Mouse (Mus musculus) bone marrow, adult 2 months (tissue): Measurements from ENCODE around the gene Elf1.
"Not testable (repeated sequence)": the region's sequence is repeated elsewhere in the genome, so short reads cannot be mapped to it uniquely, and the experiment has no call there.

Experiments used
- CTCF ChIP-seq: fragments of 200-500 bp; IDR thresholded peaks from 2 replicates; pipeline ENCODE4 v1.5.1; 2011; ENCODE audit warnings: low read length, control low read depth; ENCODE audit not compliant: control insufficient read depth, insufficient read depth
- POLR2A ChIP-seq: fragments of 200-500 bp; IDR thresholded peaks from 2 replicates; pipeline ENCODE4 v1.6.1; 2011; ENCODE audit warnings: low read depth, mild to moderate bottlenecking, control low read depth, low read length, borderline replicate concordance; ENCODE audit not compliant: control insufficient read depth

GRCm38 (mm10) chr14:79452591-79452934 is 28.4 kb upstream of the Elf1 start:
- not testable (repeated sequence) for TF ChIP-seq CTCF, POLR2A
